Mouse (Mus musculus): ENCODE measurements around the gene Klf7. TPM values are rescaled to one million over a fixed set of nuclear protein-coding genes. Genes with fewer than 3 reads are reported as not detected.

The Klf7 gene
- total RNA-seq, 2 experiments from 2014 or later = 7.6 to 12.6 TPM

- Histone ChIP-seq H3K4me3 (no peak overlapping the region), H3K27ac (peak overlapping the region; percentile 54)
- intact Hi-C loops (cut with DNase I) = no loop called here
- no peak for DNase-seq
- no peak for TF ChIP-seq CTCF (IDR thresholded peaks at IDR 0.05)
These were observed 69.9 kb downstream of the Klf7 start for GRCm38 (mm10) chr1:64052069-64052750.

- Histone ChIP-seq H3K4me3 (no peak overlapping the region), H3K27ac (no peak overlapping the region)
- TF ChIP-seq CTCF (IDR thresholded peaks at IDR 0.05) = no peak
- intact Hi-C loops (cut with DNase I) = no loop called here
- no peak for DNase-seq
These were observed 73.5 kb downstream of the Klf7 start for GRCm38 (mm10) chr1:64048567-64048966.

GRCm38 (mm10) chr1:64046802-64047156 lies 75.3 kb downstream of the Klf7 start:
- Histone ChIP-seq H3K4me3 (no peak overlapping the region), H3K27ac (no peak overlapping the region)
- no peak for DNase-seq
- intact Hi-C loops (cut with DNase I) = no loop called here
- TF ChIP-seq CTCF (IDR thresholded peaks at IDR 0.05) = no peak

- TF ChIP-seq CTCF (IDR thresholded peaks at IDR 0.05) = no peak
- intact Hi-C loops (cut with DNase I) = no loop called here
- no peak for DNase-seq
- no peak overlapping the region for H3K27ac ChIP-seq
- H3K4me3 ChIP-seq = no peak overlapping the region
These were observed 75.8 kb downstream of the Klf7 start for GRCm38 (mm10) chr1:64046087-64046801.

GRCm38 (mm10) chr1:64044577-64044976 lies 77.5 kb downstream of the Klf7 start:
- no peak for TF ChIP-seq CTCF (IDR thresholded peaks at IDR 0.05)
- Histone ChIP-seq H3K4me3 (no peak overlapping the region), H3K27ac (peak overlapping the region; percentile 28)
- intact Hi-C loops (cut with DNase I) = loop anchor here (5.0 kb wide), 2 partner anchors 38 to 78 kb away; partner anchors contain the start of gene Klf7
- DNase-seq = no peak

- peak overlapping the region; percentile 79 for H3K27ac ChIP-seq
- H3K4me3 ChIP-seq = no peak overlapping the region
- no peak for TF ChIP-seq CTCF (IDR thresholded peaks at IDR 0.05)
- DNase-seq = peak; percentile 39
- intact Hi-C loops (cut with DNase I) = loop anchor here (5.0 kb wide), 2 partner anchors 41 to 81 kb away; partner anchors contain the start of gene Klf7
These were observed 81.2 kb downstream of the Klf7 start for GRCm38 (mm10) chr1:64040831-64041383.

GRCm38 (mm10) chr1:64040061-64040686 lies 81.9 kb downstream of the Klf7 start:
- intact Hi-C loops (cut with DNase I) = loop anchor here (5.0 kb wide), 2 partner anchors 42 to 82 kb away; partner anchors contain the start of gene Klf7
- peak; percentile 44 for DNase-seq
- H3K4me3 ChIP-seq = peak overlapping the region; percentile 11; the same call in 1 of the 2 replicates
- H3K27ac ChIP-seq = peak overlapping the region; percentile 79
- TF ChIP-seq CTCF (IDR thresholded peaks at IDR 0.05) = no peak

- no peak overlapping the region for H3K4me3 ChIP-seq
- TF ChIP-seq CTCF (IDR thresholded peaks at IDR 0.05) = no peak
- DNase-seq = no peak
- intact Hi-C loops (cut with DNase I) = no loop called here
- no peak overlapping the region for H3K27ac ChIP-seq
These were observed 83.7 kb downstream of the Klf7 start for GRCm38 (mm10) chr1:64038343-64038742.

GRCm38 (mm10) chr1:64037800-64038199 lies 84.3 kb downstream of the Klf7 start:
- TF ChIP-seq CTCF (IDR thresholded peaks at IDR 0.05) = no peak
- intact Hi-C loops (cut with DNase I) = no loop called here
- peak overlapping the region; percentile 53; the same call in 1 of the 2 replicates for H3K27ac ChIP-seq
- DNase-seq = no peak
- H3K4me3 ChIP-seq = no peak overlapping the region

- DNase-seq = no peak
- intact Hi-C loops (cut with DNase I) = no loop called here
- TF ChIP-seq CTCF (IDR thresholded peaks at IDR 0.05) = no peak
- no peak overlapping the region for H3K4me3 ChIP-seq
- peak overlapping the region; percentile 2 for H3K27ac ChIP-seq
These were observed 85.1 kb downstream of the Klf7 start for GRCm38 (mm10) chr1:64036881-64037452.

- Histone ChIP-seq H3K27ac (peak overlapping the region; percentile 2; the same call in 1 of the 2 replicates), H3K4me3 (no peak overlapping the region)
- TF ChIP-seq CTCF (IDR thresholded peaks at IDR 0.05) = no peak
- DNase-seq = no peak
- intact Hi-C loops (cut with DNase I) = no loop called here
These were observed 86.3 kb downstream of the Klf7 start for GRCm38 (mm10) chr1:64035804-64036203.

- intact Hi-C loops (cut with DNase I) = no loop called here
- no peak overlapping the region for H3K4me3 ChIP-seq
- H3K27ac ChIP-seq = peak overlapping the region; percentile 2; the same call in 1 of the 2 replicates
- DNase-seq = peak; percentile 27
- no peak for TF ChIP-seq CTCF (IDR thresholded peaks at IDR 0.05)
These were observed 86.8 kb downstream of the Klf7 start for GRCm38 (mm10) chr1:64035087-64035791.
